Mouse (Mus musculus) kidney, adult 11 months (tissue): Measurements from ENCODE around the gene Vstm2a.

Experiments used
- DNase-seq: peaks from one replicate; pipeline ENCODE4 v3.0.0; 2022

Gene Vstm2a

DNA sequence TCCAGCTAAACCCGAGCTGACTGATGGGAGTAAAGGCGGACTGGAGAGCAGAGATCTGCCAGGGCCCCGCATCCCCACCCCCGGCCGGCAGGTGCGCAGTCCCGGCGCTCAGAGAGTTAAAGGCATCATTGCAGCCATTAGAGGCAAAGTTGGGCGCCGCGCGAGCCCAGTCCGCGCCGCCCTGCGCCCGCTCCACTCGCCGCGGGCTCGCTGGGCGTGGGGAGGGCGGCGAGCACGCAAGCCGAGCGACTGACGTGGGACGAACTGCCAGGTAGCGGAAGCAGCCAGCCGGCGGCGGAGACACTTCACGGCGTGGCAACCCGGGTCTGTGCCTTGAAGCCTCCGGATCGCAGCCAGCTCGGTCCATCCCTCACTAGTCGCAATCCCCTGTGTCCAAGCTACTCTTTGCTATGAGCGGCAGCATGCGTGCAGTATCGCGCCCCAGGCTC, at the start of gene Vstm2a:
Gene Vstm2a (plus strand): TSS at position 252 of the 449 bp plus-strand sequence.
- DNase-seq = peak; percentile 28

DNA sequence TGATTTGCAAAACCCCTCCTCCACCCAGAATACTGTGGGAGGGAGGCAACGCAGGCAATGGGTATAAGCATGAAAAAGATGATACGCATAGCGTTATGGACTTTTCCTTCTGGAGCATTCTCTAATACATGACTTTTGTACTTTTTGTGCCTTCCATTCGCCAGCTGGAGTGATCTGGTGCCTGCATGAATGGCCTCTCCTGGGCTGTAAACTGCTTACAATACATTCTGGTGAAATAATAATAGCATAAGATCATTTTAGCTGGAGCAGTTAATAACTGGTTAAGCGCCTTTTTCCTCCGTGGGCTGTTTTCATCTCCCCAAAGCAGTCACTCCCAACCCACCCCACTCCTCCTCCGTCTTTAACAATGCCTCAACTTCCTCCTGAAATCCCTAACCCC, 513 bp upstream of the Vstm2a start:
- no peak for DNase-seq

- DNase-seq = no peak
Measured at GRCm38 (mm10) chr11:16258300-16258699, 776 bp downstream of the Vstm2a start.

- no peak for DNase-seq
Measured at GRCm38 (mm10) chr11:16259876-16260275, 2.4 kb downstream of the Vstm2a start.

GRCm38 (mm10) chr11:16260764-16261578, 3.4 kb downstream of the Vstm2a start:
- DNase-seq = peak; percentile 47

DNA sequence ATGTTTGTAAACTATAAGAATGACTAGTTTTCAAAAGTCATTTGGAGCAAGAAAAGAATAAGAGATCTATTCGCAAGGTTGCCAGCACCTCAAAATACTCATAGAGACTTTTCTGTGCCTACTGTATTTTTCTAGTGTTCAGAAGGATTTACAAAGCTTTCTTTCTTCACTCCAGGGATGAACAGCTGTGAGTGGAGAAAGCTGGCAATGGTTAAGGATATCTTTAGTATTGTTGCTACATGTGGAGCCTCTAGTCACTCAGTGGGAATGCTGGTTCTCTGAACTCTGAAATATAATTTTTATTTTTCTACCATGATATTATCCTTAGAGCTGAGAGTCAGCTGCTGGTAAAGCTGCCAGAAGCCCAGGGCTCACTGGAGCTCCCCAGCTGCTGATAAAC, 10.9 kb downstream of the Vstm2a start:
- DNase-seq = no peak

DNA sequence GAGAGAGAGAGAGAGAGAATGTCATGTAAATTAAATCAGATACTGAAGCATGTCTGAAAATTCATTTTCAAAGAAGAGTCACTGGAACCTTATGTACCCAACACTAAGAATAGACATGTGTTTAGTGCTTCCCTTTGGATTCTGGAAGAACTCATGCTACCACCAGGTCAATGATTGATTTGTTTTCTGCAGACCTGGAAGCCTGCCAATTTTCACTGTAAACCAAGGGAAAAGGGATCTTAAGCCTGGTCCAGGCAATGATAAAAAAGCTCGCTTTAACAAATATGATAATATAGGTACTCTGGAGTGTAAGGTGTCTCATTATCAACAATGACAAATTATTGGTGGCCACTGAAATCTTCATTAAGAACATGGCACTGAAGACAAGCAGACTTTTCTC, 32.9 kb downstream of the Vstm2a start:
- DNase-seq = peak; percentile 24

DNA sequence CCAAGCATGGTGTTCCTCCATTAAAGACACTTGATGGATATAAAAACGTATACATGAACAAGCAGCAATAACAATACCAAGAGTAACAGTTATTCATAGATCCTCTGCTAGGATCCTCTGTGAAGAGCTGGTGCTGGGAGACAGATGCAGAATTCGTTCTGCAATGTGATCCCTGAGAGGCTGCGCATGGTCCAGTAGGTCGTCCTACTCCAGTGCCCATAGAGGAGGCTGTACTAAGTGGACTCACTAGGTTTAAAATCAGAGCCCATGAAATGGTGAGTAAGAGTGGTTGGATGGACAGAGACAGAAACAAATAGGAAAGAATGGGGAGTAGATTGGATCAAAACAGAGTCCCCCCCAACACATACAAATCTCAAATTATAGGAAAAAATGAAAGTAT, 35.4 kb downstream of the Vstm2a start:
- DNase-seq = no peak

DNA sequence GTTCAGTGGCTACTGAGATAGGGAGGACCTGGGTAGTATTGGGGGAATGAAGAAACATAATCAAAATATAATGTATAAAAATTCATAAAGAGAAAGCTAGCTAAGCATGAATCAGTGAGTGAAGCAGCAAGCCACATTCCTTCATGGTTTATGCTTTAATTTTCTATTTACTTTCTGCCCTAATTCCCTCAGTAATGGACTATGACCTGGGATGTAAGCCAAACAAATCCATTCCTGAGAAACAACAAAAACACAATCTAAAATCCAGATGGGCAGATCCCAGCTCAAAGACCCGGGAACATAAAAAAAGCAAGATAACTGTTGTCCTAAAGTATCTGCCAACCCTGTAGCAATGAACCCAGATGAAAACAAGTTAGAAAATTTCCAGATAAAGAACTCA, 39.0 kb downstream of the Vstm2a start:
- no peak for DNase-seq

GRCm38 (mm10) chr11:16299492-16299891, 42.0 kb downstream of the Vstm2a start:
- DNase-seq = no peak

GRCm38 (mm10) chr11:16299960-16300359, 42.4 kb downstream of the Vstm2a start:
- no peak for DNase-seq

DNA sequence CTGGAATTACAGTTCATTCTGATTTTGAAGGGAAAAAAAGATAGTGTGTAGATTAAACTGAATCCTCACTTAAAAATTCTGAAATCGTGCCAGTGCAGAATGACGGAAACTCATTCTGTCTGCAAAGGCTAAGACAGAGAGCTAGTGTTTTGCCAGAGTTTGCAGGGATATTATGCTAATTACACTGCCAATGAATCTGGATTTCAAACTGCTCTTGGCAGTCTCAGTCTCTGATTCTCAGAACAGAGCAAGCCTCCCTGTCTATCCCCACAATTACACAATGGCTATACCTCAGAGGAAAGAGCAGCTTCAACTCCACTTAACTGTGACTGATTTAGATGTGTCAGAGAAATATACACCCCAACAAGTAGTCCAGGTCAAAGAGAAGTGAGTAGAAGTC, 43.2 kb downstream of the Vstm2a start:
- DNase-seq = no peak

DNA sequence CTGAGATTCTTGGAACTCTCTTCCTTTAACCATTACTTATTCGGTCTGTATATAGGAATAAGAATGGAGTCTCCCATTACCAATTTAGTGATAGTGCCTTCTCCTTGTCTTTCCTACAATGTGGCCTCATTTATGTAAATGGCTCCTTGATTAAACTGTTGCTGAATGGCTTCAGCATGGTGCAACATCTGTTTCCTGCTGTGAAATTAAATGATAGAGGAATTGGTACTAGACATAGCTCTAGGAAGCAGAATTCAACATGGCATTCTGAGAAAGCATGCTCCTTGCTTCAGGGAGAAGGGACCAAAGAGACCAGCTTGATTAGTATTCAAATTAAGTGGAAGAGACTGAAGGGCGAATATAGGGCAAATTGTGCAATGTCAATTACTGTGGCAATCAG, 57.6 kb downstream of the Vstm2a start:
- no peak for DNase-seq

DNA sequence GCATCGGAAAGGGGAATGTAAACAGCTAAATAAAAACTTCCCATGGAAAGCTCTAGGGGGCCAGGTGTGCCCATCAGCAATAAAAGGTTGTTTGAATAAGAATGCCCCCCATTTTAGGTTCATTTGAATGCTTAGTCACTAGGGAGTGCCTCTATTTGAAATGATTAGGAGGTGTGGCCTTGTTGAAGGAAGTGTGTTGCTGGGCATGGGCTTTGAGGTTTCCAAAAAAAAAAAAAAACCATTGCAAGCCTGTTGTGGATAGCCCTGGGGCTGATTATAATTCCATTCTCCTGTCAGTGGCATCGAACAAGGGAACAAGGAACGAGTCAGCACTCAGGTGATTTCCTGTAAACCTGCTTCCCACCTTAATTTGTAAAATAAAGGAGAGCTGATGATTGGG, 87.7 kb downstream of the Vstm2a start:
- no peak for DNase-seq

GRCm38 (mm10) chr11:16345676-16346075, 88.2 kb downstream of the Vstm2a start:
- no peak for DNase-seq

DNA sequence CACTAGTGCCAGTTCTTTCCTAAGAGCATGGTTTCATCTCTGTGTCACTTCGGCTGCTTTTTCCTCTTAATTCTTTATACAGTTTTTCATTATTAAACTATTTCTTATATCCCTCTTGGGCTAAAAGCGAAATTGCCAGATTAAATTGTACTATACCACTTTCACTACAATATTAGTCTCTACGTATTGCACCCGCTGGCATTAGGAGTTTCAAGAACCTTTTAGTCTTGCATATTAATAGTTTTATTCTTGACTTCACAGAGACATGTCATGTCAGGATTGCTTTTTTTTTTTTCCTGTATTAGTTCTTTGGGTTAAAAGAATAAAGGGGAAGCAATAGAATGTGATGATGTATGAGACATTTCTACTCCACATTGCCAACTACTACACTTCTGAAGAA, 94.4 kb downstream of the Vstm2a start:
- DNase-seq = no peak

DNA sequence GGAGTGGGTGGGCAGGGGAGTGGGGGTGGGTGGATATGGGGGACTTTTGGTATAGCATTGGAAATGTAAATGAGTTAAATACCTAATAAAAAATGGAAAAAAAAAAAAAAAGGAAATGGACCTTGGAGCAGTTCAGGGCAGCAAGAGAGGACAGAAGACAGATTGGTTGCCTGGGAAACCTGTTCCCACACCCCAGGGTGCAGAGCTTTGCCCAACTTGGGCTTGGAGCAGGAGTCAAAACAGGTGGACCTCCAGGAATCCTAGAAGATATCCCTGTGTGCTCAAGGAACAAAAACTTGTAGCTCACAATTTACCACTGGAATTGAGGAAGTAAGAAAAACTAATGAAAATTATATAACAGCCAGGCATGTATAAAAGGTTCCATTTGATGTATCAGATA, 96.8 kb downstream of the Vstm2a start:
- DNase-seq = no peak

GRCm38 (mm10) chr11:16366852-16367587, 109.5 kb downstream of the Vstm2a start:
- no peak for DNase-seq

GRCm38 (mm10) chr11:16403627-16404026, 146.1 kb downstream of the Vstm2a start:
- DNase-seq = no peak

GRCm38 (mm10) chr11:16411736-16412135, 154.2 kb downstream of the Vstm2a start:
- peak; percentile 37 for DNase-seq

DNA sequence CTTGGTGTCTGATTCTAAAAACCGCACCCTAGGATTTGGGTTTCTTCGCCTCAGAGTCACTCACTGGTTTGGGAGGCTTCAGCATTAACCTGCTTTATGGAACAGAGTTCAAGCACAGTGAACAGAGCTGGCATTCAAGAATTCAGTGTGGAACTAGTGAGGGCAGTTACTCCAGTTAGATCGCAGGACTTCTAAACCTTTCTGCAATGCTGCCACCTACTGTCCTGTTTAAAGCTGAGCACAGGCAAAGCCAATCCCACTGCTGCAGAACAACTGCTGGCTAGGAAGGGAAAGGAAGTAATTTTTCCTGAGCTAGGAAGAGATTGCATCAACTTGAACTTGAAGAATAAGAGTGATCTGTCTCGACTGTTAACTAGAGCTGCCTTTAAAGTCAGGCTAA, 155.1 kb downstream of the Vstm2a start:
- DNase-seq = peak; percentile 36

- DNase-seq = no peak
Measured at GRCm38 (mm10) chr11:16413077-16413644, 155.6 kb downstream of the Vstm2a start.

DNA sequence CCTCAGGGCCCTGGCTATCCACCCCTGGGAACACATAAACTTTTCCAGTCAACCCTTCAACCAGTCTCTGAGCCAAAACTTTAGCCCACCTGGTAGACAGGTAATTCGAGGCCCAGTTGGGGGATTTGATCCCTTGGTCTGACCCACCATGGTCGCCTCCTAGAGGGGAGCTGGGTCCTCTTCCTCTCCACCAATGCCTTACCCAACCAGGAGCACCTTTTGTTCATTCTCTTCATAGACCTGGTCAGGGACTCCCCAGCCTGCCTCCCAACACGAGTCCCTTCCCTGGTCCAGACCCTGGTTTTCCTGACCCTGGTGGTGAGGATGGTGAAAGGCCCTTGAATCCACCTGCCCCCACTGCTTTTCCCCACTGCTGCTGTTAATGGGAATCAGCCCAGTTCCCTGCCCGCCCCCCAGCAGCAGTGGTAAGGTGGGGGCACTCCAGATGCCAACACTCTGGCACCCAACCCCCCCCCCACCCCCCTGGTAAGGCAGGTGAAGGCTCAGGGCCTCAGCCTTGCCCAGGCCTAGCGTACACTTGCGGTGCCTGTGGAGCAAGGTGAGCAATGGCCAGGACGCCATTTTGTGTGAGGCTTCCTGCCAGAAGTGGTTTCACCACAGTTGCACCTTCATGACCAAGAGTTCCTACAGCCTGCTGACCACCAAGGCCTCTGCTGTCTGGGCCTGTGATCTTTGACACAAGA, 182.2 kb downstream of the Vstm2a start:
- DNase-seq = no peak
